Mouse (Mus musculus): Measurements from ENCODE around the gene Synpo2.

The Synpo2 gene

GRCm38 (mm10) chr3:123208891-123209290 is 27.1 kb downstream of the Synpo2 start:
- in situ Hi-C loops (cut with MboI; ENCODE audit: low pct_unique_long_range_greater_than_20kb in 1 of 2, low sequenced_read_pairs in 2 of 2, unreplicated experiment in 1 of 2), result no loop called here

- in situ Hi-C loops (cut with MboI; ENCODE audit: low pct_unique_long_range_greater_than_20kb in 1 of 2, low sequenced_read_pairs in 2 of 2, unreplicated experiment in 1 of 2), result no loop called here
Measured at GRCm38 (mm10) chr3:123207386-123207785, 28.6 kb downstream of the Synpo2 start.

- in situ Hi-C loops (cut with MboI; ENCODE audit: low pct_unique_long_range_greater_than_20kb in 1 of 2, low sequenced_read_pairs in 2 of 2, unreplicated experiment in 1 of 2), result no loop called here
Measured at GRCm38 (mm10) chr3:123205485-123205884, 30.5 kb downstream of the Synpo2 start.

- in situ Hi-C loops (cut with MboI; ENCODE audit: low pct_unique_long_range_greater_than_20kb in 1 of 2, low sequenced_read_pairs in 2 of 2, unreplicated experiment in 1 of 2), result no loop called here
Measured at GRCm38 (mm10) chr3:123205065-123205464, 30.9 kb downstream of the Synpo2 start.

DNA sequence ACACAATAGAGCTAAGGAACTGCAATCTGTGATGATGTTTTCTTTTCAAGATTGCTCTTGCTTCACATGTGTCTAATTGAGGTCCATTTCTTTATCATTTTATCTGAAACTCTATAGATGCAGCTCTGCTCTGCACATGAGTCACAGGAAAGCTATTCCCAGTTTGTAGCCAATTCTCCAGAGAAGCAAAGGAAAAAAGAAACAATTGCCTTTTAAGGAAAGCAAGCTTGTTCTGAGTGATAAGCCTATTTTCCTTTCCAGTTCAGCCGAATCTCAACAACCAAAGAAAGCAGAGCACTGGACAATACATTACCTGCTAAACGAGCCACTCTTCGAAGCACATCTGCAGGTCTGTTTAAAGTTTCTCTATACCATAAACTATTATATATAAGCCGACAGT is 31.3 kb downstream of the Synpo2 start:
- in situ Hi-C loops (cut with MboI; ENCODE audit: low pct_unique_long_range_greater_than_20kb in 1 of 2, low sequenced_read_pairs in 2 of 2, unreplicated experiment in 1 of 2), result no loop called here

- in situ Hi-C loops (cut with MboI; ENCODE audit: low pct_unique_long_range_greater_than_20kb in 1 of 2, low sequenced_read_pairs in 2 of 2, unreplicated experiment in 1 of 2), result no loop called here
Measured at GRCm38 (mm10) chr3:123201798-123202197, 34.2 kb downstream of the Synpo2 start.

GRCm38 (mm10) chr3:123193740-123194139 is 42.2 kb downstream of the Synpo2 start:
- in situ Hi-C loops (cut with MboI; ENCODE audit: low pct_unique_long_range_greater_than_20kb in 1 of 2, low sequenced_read_pairs in 2 of 2, unreplicated experiment in 1 of 2), result no loop called here

GRCm38 (mm10) chr3:123191602-123192001 is 44.3 kb downstream of the Synpo2 start:
- in situ Hi-C loops (cut with MboI; ENCODE audit: low pct_unique_long_range_greater_than_20kb in 1 of 2, low sequenced_read_pairs in 2 of 2, unreplicated experiment in 1 of 2), result no loop called here

- in situ Hi-C loops (cut with MboI; ENCODE audit: low pct_unique_long_range_greater_than_20kb in 1 of 2, low sequenced_read_pairs in 2 of 2, unreplicated experiment in 1 of 2), result no loop called here
Measured at GRCm38 (mm10) chr3:123190329-123190728, 45.6 kb downstream of the Synpo2 start.

- in situ Hi-C loops (cut with MboI; ENCODE audit: low pct_unique_long_range_greater_than_20kb in 1 of 2, low sequenced_read_pairs in 2 of 2, unreplicated experiment in 1 of 2), result no loop called here
Measured at GRCm38 (mm10) chr3:123189826-123190225, 46.1 kb downstream of the Synpo2 start.

- in situ Hi-C loops (cut with MboI; ENCODE audit: low pct_unique_long_range_greater_than_20kb in 1 of 2, low sequenced_read_pairs in 2 of 2, unreplicated experiment in 1 of 2), result no loop called here
Measured at GRCm38 (mm10) chr3:123188616-123189230, 47.2 kb downstream of the Synpo2 start.

DNA sequence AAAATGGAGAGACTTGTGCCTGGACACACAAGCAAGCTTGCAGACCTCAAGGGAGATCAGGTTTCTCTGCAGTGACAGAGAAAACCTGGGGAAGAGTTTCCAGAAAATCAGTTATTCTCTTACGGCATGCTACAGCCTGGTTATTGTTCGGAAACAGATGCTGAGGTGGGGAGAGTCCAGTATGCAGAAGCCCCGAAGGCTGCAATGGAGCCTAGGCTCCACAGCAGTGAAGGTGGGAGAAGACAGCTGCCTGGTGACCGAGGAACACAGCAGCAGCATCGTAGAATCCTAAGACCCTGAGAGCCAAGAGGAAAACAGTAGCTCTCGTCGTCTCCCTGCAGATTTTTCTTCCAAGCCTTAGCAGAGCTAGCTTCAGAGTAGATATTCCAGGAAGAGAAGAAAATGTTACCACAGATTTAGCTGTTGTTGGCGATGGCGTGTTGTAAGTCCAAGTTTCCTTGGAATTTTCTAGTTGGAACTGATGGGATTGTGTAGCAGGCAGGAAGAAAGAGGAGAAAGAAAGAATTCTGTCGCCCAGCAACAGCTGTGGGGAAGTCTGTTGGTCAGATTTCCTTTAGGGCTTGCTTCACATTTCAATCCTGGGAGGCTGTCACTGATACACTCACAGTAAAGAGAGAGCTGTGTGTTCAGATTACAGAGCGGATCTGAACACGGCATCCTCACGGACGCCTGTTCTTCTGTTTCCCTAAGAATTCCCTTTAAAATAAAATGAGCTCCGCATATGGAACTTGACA is 48.4 kb downstream of the Synpo2 start:
- in situ Hi-C loops (cut with MboI; ENCODE audit: low pct_unique_long_range_greater_than_20kb in 1 of 2, low sequenced_read_pairs in 2 of 2, unreplicated experiment in 1 of 2), result no loop called here

- in situ Hi-C loops (cut with MboI; ENCODE audit: low pct_unique_long_range_greater_than_20kb in 1 of 2, low sequenced_read_pairs in 2 of 2, unreplicated experiment in 1 of 2), result no loop called here
Measured at GRCm38 (mm10) chr3:123185238-123185925, 50.6 kb downstream of the Synpo2 start.

- in situ Hi-C loops (cut with MboI; ENCODE audit: low pct_unique_long_range_greater_than_20kb in 1 of 2, low sequenced_read_pairs in 2 of 2, unreplicated experiment in 1 of 2), result no loop called here
Measured at GRCm38 (mm10) chr3:123184281-123184680, 51.7 kb downstream of the Synpo2 start.

- in situ Hi-C loops (cut with MboI; ENCODE audit: low pct_unique_long_range_greater_than_20kb in 1 of 2, low sequenced_read_pairs in 2 of 2, unreplicated experiment in 1 of 2), result no loop called here
Measured at GRCm38 (mm10) chr3:123179508-123179907, 56.4 kb downstream of the Synpo2 start.

- in situ Hi-C loops (cut with MboI; ENCODE audit: low pct_unique_long_range_greater_than_20kb in 1 of 2, low sequenced_read_pairs in 2 of 2, unreplicated experiment in 1 of 2), result no loop called here
Measured at GRCm38 (mm10) chr3:123179041-123179440, 56.9 kb downstream of the Synpo2 start.

- in situ Hi-C loops (cut with MboI; ENCODE audit: low pct_unique_long_range_greater_than_20kb in 1 of 2, low sequenced_read_pairs in 2 of 2, unreplicated experiment in 1 of 2), result no loop called here
Measured at GRCm38 (mm10) chr3:123178420-123178819, 57.5 kb downstream of the Synpo2 start.

DNA sequence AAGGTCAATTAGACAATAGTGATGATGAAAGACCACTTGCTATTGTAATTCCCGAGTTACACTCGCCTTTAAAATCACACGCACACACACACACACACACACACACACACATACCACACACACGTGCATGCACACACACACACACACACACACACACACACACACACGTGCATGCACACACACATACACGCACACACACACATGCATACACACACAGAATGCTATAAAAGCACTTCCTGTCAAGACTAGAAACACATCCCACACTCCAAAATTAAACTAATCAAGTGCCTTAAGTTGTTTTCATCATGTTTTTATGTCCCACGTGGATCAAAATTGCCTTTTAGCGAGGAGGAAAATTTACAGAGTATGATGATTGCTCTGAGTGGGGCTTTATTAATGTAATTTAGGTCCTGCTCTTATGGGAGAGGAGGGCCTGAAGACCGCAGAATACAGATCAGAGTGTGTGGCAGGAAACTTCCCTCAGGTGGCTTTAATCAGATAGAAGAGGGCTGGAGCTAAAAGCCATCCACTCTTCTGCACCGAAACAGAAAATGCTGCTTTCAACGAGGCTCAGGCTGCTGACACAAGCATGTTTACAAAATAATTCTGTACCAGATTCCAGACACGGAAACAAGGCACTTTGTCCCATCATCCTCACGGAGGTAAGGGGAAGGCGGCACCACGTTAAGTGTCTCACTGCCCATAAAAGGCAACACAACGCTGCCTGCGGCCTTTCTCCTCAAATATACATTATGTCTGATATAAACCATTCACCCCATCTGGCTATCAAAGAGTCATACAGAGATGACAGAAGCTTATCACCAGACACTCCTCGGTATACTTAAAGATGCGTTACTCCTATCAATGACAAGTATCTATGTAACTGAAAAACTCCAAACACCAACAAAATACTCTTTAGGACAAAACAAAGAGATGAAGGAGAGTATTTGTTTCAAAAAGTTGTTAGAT is 59.3 kb downstream of the Synpo2 start:
- in situ Hi-C loops (cut with MboI; ENCODE audit: low pct_unique_long_range_greater_than_20kb in 1 of 2, low sequenced_read_pairs in 2 of 2, unreplicated experiment in 1 of 2), result no loop called here

GRCm38 (mm10) chr3:123175142-123175541 is 60.8 kb downstream of the Synpo2 start:
- in situ Hi-C loops (cut with MboI; ENCODE audit: low pct_unique_long_range_greater_than_20kb in 1 of 2, low sequenced_read_pairs in 2 of 2, unreplicated experiment in 1 of 2), result no loop called here

Measured in mouse embryonic stem cell (cell line).